Mouse (Mus musculus) layer of hippocampus, adult 11-12 months (tissue): ENCODE data around the gene Pkd1.

Experiments used
- DNase-seq: peaks from one replicate; pipeline ENCODE4 v3.0.0; 2022; ENCODE audit warnings: low spot score

Pkd1 gene

DNA sequence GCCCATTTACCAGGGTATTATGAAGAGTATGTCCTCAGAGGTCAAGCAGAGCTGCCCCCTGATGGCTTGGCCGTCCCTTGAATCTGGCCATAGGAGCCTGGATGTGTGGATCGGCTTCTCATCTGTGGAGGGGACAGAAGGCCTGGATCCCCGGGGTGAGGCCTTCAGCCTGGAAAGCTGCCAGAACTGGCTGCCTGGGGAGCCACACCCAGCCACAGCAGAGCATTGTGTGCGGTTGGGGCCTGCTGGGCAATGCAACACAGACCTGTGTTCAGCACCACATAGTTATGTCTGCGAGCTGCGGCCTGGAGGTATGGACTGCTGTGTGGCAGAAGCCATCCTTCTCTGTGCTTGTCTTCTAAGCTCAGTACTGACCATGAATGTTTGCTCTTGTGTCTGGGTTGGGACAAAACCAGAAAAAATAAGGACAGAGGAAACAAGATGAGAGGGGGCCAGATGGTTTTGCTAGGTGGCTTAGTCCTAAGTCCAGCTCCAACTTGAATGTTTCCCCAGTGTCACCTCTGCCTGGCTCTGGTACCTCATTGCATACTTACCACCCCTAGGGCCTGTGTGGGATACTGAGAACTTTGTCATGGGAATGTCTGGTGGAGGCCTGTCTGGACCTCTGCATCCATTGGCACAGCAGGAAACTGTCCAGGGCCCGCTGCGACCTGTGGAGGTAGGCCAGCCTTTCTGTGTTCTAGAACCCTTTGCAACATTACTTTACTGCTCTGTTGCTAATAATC is 17.6 kb downstream of the Pkd1 start:
- DNase-seq = no peak

GRCm38 (mm10) chr17:24569837-24570236 is 20.2 kb downstream of the Pkd1 start:
- no peak for DNase-seq

DNA sequence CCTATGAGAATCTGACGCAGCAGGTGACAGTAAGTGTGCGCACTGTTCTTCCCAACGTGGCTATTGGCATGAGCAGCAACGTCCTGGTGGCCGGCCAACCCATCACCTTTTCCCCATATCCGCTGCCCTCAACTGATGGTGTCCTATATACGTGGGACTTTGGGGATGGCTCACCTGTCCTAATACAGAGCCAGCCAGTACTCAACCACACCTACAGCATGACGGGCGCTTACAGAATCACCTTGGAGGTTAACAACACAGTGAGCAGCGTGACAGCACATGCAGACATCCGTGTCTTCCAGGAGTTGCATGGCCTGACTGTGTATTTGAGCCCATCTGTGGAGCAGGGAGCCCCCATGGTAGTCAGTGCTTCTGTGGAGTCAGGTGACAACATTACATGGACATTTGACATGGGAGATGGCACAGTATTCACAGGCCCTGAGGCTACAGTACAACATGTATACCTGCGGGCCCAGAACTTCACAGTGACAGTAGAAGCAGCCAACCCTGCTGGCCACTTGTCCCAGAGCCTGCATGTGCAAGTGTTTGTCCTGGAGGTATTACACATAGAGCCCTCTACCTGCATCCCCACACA is 23.1 kb downstream of the Pkd1 start:
- DNase-seq = no peak

GRCm38 (mm10) chr17:24573811-24574210 is 24.2 kb downstream of the Pkd1 start:
- DNase-seq = no peak

GRCm38 (mm10) chr17:24579532-24579931 is 29.9 kb downstream of the Pkd1 start:
- no peak for DNase-seq

- no peak for DNase-seq
Observed at GRCm38 (mm10) chr17:24580287-24580686, 30.7 kb downstream of the Pkd1 start.

GRCm38 (mm10) chr17:24583599-24584460 is 34.2 kb downstream of the Pkd1 start:
- no peak for DNase-seq

GRCm38 (mm10) chr17:24584520-24584919 is 34.9 kb downstream of the Pkd1 start:
- DNase-seq = no peak

DNA sequence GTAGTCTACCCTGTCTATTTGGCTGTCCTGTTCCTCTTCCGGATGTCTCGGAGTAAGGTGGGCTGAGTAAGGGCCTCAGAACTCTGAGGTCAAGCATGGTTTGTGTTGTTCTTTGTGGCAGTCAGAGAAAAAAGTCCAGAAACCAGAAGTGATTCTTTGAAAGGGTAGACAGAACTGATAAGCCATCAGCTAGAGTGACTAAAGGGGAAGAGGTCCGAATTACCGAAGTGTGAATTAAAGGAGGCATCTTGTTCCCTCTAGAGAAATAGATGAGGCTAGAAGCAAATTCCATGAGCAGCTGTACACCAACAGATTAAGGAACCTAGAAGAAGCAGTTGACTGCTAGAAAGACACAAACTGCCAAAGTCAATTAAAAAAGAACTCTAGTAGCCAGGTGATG is 36.9 kb downstream of the Pkd1 start:
- DNase-seq = no peak

DNA sequence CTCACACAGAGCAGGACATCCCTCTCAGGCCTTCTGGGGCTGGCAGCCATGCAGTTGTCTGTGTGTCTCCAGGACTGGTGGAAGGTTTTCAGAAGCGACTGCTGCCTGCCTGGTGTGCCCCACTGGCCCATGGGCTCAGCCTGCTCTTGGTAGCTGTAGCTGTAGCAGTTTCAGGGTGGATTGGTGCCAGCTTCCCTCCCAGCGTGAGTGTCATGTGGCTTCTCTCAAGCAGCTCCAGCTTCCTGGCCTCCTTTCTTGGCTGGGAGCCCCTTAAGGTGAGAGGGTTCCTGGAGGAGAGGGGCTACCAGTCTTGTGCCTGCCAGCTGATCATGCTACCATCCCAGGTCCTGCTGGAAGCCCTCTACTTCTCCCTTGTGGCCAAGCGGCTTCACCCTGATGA is 41.3 kb downstream of the Pkd1 start:
- DNase-seq = no peak

DNA sequence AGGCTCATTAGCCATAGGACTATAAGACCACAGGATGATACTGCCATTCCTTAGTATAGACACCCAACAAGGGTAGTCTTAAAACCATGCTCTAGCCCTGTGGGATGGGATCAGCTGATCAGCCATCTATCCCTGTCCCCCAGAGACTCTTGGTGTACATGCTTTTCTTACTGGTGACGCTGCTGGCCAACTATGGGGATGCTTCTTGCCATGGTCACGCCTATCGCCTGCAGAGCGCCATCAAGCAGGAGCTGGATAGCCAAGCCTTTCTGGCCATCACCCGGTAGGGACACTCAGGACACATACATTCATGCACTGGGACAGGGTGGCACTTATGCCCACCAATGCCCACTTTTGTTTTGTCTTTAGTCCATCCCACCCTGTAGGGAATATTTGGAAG is 42.1 kb downstream of the Pkd1 start:
- DNase-seq = no peak

DNA sequence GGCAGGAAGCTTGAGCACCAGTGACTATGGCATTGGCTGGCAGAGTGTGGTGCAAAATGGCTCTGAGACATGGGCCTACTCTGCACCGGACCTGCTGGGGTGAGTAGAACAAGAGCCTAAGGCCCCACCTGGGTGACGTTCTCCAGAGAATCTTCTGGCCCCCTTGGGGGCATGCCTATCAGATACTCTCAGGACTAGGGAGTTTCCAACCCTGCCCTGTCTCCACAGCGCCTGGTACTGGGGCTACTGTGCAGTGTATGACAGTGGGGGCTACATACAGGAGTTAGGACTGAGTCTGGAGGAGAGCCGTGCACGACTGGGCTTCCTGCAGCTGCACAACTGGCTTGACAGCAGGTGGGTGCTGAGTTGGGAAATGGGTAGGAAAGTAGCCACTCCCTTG is 43.6 kb downstream of the Pkd1 start:
- DNase-seq = no peak

- DNase-seq = no peak
Observed at GRCm38 (mm10) chr17:24593992-24594890, 44.6 kb downstream of the Pkd1 start.

- no peak for DNase-seq
Observed at GRCm38 (mm10) chr17:24595126-24596072, 45.8 kb downstream of the Pkd1 start.

DNA sequence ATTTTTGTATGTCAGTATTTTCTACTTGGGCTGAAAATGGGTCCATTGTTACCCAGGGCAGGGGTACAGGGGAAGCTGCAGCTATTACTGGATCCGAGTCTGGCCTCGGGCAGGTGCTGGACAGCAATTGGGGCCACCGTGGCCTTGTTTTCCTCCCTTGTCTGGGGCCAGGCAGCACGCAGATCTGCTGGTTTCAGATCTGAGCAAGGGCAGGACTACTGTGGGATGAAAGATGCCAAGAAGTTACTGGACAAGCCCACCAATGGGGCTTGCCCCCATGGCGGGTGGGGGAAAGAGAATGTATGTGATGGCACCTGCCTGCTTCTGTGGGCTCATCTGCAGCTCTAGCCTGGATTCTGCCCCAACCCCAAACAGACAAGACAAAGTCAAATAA is 46.4 kb downstream of the Pkd1 start:
- no peak for DNase-seq

DNA sequence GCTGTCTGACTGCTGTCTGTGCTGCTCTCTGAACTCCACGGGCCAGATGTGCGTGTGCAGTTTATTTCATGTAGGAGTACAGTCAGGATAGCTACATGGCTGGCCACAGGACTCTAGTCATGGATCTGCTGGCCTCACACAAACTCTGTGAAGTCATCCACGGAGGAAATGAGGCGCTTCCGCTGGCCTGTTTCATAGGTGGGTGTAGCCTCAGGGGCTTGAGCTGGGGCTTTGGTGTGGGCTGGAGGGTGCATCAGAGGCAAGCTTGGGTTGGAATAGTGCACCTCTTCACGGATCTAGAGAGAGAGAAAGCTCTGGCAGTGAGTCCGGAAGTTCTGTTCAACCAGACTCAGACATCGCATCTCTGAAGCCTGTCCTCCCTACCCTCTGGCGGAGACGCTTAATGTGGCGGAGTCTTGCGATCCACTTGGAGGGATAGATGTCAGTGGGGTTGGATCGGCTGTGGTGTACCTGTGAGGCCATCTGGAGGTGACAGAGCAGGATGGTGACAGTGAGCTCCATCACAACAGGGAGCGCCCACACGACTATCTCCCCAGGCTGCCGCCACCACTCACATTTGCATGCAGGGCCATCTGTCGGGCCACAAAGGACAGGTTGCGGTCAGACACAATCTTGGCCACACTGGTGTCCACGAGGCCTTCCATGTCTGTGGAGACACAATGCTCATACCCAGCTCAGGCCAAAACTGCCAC is 47.0 kb downstream of the Pkd1 start:
- no peak for DNase-seq

DNA sequence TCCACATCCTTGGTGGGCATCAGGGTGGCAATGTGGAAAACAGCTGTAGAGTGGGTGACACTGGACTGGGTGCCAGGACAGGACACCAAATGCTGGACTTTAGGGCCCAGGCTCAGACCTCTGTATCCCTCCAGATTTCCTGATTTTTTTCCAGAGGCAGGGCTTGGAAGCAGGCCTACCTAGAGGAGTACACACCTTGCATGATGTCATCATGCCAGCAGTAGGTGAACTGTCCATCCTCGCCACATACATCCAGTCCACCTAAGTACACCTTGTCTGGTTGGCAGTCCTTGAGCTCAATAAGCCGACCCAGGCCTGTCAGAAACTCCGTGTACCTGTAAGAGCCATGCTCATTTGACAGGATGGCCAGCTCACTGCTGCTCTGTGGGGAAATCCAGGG is 48.4 kb downstream of the Pkd1 start:
- no peak for DNase-seq

DNA sequence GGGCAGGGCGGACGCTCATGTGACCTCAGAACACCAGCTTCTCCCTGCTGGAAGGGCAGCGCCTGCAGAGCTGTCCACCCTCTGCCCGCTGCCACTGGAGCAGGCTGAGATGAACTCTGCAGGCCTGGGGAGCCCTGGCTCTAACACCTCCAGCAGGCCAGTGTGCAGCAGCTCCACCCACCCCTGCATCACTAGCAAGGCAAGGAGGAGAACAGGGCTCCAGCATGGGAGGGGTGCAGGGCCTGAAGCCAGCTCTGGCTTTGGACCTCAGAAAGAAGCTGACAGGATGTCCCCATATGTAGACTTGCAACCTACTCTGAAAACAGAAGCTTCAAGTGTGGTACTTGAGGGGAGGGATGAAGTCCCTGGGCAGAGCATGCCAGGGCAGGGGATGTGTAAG is 50.9 kb downstream of the Pkd1 start:
- DNase-seq = no peak

GRCm38 (mm10) chr17:24603961-24604360 is 54.3 kb downstream of the Pkd1 start:
- no peak for DNase-seq

DNA sequence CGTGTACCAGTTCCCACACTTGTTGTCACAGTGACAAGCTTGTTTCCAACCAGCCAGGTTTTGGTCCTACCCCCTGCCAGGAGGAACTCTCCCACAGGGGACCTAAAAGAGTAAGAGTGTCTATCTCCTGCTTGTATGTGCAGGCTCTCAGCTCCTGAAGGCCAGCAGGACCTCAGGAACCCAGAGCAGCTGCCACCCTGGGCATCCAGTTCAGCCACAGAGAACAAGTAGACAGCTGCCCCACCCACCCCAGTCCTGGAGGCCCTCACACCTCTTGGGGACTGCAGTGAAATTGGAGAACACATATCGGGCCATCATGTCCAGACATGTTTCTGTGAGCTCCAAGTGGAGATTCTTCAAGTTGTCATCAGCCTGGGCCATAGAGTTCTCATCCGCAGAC is 54.9 kb downstream of the Pkd1 start:
- DNase-seq = no peak
